Mouse (Mus musculus) midbrain, embryonic 15.5 days (tissue): ENCODE data around the gene Pou2f1. TPM values are rescaled to one million over a fixed set of nuclear protein-coding genes. Genes with fewer than 3 reads are reported as not detected.

Source experiments
- ATAC-seq: fragments of 200-750 bp; cut with Nextera tagmentation; replicated peaks from 2 replicates; pipeline ENCODE4 v1.8.0; 2017; ENCODE audit warnings: moderate TSS enrichment
- H3K27ac ChIP-seq: fragments of 300-500 bp; sonication (generic); 2 replicates; pipeline ENCODE4 v1.5.1; 2015; ENCODE audit warnings: mild to moderate bottlenecking, inconsistent platforms
- H3K27me3 ChIP-seq: fragments of 300-500 bp; sonication (generic); replicated peaks from 2 replicates; pipeline ENCODE4 v1.6.1; 2015; ENCODE audit warnings: inconsistent platforms
- H3K36me3 ChIP-seq: fragments of 300-500 bp; sonication (generic); replicated peaks from 2 replicates; pipeline ENCODE4 v1.6.1; 2015; ENCODE audit warnings: inconsistent platforms
- H3K4me1 ChIP-seq: fragments of 300-500 bp; sonication (generic); 2 replicates; pipeline ENCODE4 v1.6.1; 2015; ENCODE audit warnings: inconsistent platforms
- H3K4me2 ChIP-seq: fragments of 300-500 bp; sonication (generic); 2 replicates; pipeline ENCODE4 v1.6.1; 2015; ENCODE audit warnings: inconsistent platforms, mild to moderate bottlenecking, moderate library complexity
- H3K4me3 ChIP-seq: fragments of 300-500 bp; sonication (generic); 2 replicates; pipeline ENCODE4 v1.5.1; 2015; ENCODE audit warnings: mild to moderate bottlenecking, inconsistent platforms
- H3K9ac ChIP-seq: fragments of 300-500 bp; sonication (generic); 2 replicates; pipeline ENCODE4 v1.6.1; 2015; ENCODE audit warnings: mild to moderate bottlenecking, inconsistent platforms
- H3K9me3 ChIP-seq: fragments of 300-500 bp; sonication (generic); 2 replicates; pipeline ENCODE4 v1.6.1; 2016; ENCODE audit warnings: inconsistent platforms
- WGBS: fragments of 180-500 bp; shearing (Covaris S2); methylation state at CpG from one replicate; pipeline ENCODE4 v1.1.7; 2015; ENCODE audit warnings: mixed read lengths; 5-methylcytosine and 5-hydroxymethylcytosine counted together
- polyA plus RNA-seq: library from polyadenylated mRNA; unstranded; fragments of >200 nt; fragmentation: Nextera tagmentation; extraction: Ambion mirVana; gene quantifications from 2 replicates; pipeline ENCODE4 v1.2.1, GENCODE M21; 2015

Pou2f1 gene
- 25.6 and 30.1 TPM in 2 replicates for polyA plus RNA-seq

DNA sequence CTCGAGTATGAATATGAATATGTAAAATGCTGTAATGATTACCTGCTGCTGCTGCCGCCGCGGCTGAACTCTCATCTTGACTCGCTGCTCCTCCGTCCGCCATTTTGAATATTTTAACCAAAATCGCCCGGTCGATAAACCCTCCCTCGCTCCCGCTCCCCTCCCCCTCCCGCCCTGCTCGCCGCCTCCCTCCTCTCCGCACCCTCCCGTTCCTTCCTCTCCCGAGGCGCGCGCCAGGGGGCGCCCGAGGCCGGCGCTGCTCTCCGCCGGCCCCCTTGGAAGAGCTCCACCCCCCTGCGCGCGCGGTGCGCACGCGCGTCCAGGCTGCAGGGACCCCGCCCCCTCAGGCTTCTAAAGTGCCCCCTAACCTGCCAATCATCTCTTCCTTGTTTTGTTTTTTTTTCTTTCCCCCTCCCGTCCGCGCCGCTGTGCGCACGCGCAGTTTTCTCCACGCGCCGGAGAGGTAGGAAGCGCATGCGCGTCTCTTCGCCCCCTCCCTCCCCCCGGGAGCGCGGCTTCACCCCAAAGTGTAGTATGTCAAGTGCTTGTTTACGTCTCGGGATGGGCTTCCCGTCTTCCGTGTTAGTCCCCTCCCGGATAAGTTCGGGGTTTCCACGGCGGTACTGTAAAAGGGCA lies at the start of gene Pou2f1:
Pou2f1 (minus strand) TSS at position 159 of the 636 bp plus-strand sequence.
- ATAC-seq: peak; percentile 88

GRCm38 (mm10) chr1:166049046-166049827 lies 46.8 kb upstream of the Pou2f1 start:
- Histone ChIP-seq H3K9me3 (no peaks in the 10 kb centered on the region), H3K27me3 (peaks cover 15% of the 10 kb centered on the region), H3K4me3 (peak overlapping the region; percentile 42), H3K4me1 (peaks cover 47% of the 10 kb centered on the region), H3K36me3 (no peaks in the 10 kb centered on the region), H3K4me2 (peak overlapping the region; percentile 84), H3K9ac (peak overlapping the region; percentile 32; the same call in 1 of the 2 replicates), H3K27ac (peak overlapping the region; percentile 57; the same call in 1 of the 2 replicates)
- WGBS: 10% methylated on average over 11 of the region's 11 CpGs
- peak; percentile 41; the same call in 1 of the 2 replicates for ATAC-seq

More for the DNA sequence above, at the start of gene Pou2f1:
- peaks cover 29% of the 10 kb centered on the region for H3K4me1 ChIP-seq
- H3K27ac ChIP-seq: peak within 1 kb of the TSS; percentile 93
- under 1% methylated on average over 55 of the region's 61 CpGs for WGBS
- H3K9ac ChIP-seq: peak within 1 kb of the TSS; percentile 97
- H3K4me2 ChIP-seq: peak within 1 kb of the TSS; percentile 86
- no peaks in the 10 kb centered on the region for H3K9me3 ChIP-seq
- H3K4me3 ChIP-seq: peak within 1 kb of the TSS; percentile 99
- H3K27me3 ChIP-seq: no peaks in the 10 kb centered on the region
- H3K36me3 ChIP-seq: no peaks in the 10 kb centered on the region

GRCm38 (mm10) chr1:166048230-166048911 lies 45.9 kb upstream of the Pou2f1 start:
- peak overlapping the region; percentile 57 for H3K27ac ChIP-seq
- under 1% methylated on average over 23 of the region's 23 CpGs for WGBS
- H3K4me2 ChIP-seq: peak overlapping the region; percentile 84
- H3K4me3 ChIP-seq: peak overlapping the region; percentile 42
- H3K9me3 ChIP-seq: no peaks in the 10 kb centered on the region
- H3K36me3 ChIP-seq: no peaks in the 10 kb centered on the region
- peak; percentile 35 for ATAC-seq
- peak overlapping the region; percentile 32 for H3K9ac ChIP-seq
- peaks cover 44% of the 10 kb centered on the region for H3K4me1 ChIP-seq
- H3K27me3 ChIP-seq: peaks cover 15% of the 10 kb centered on the region

- Histone ChIP-seq H3K4me2 (peak overlapping the region; percentile 84), H3K9me3 (no peaks in the 10 kb centered on the region), H3K4me1 (peaks cover 37% of the 10 kb centered on the region), H3K4me3 (peak overlapping the region; percentile 42), H3K36me3 (no peaks in the 10 kb centered on the region), H3K9ac (peak overlapping the region; percentile 14; the same call in 1 of the 2 replicates), H3K27me3 (peaks cover 15% of the 10 kb centered on the region), H3K27ac (no peak overlapping the region)
- ATAC-seq: peak; percentile 25
- WGBS: 4% methylated on average over 25 of the region's 25 CpGs
Observed at GRCm38 (mm10) chr1:166047505-166048170, 45.2 kb upstream of the Pou2f1 start.

GRCm38 (mm10) chr1:166045894-166046197 lies 43.4 kb upstream of the Pou2f1 start:
- no peak overlapping the region for H3K9ac ChIP-seq

GRCm38 (mm10) chr1:166045060-166045893 lies 42.8 kb upstream of the Pou2f1 start:
- WGBS: 17% methylated on average over 14 of the region's 14 CpGs
- ATAC-seq: no peak
- H3K4me2 ChIP-seq: peak overlapping the region; percentile 14; the same call in 1 of the 2 replicates

More at GRCm38 (mm10) chr1:166045894-166046197, 43.4 kb upstream of the Pou2f1 start:
- no peaks in the 10 kb centered on the region for H3K36me3 ChIP-seq
- H3K4me3 ChIP-seq: no peak overlapping the region
- H3K27ac ChIP-seq: no peak overlapping the region
- H3K4me1 ChIP-seq: peaks cover 36% of the 10 kb centered on the region
- H3K4me2 ChIP-seq: no peak overlapping the region; the same call in 1 of the 2 replicates
- WGBS: 49% methylated on average over 4 of the region's 4 CpGs
- peaks cover 15% of the 10 kb centered on the region for H3K27me3 ChIP-seq
- no peaks in the 10 kb centered on the region for H3K9me3 ChIP-seq
- ATAC-seq: no peak

GRCm38 (mm10) chr1:166043451-166044149 lies 41.1 kb upstream of the Pou2f1 start:
- no peaks in the 10 kb centered on the region for H3K9me3 ChIP-seq
- peaks cover 26% of the 10 kb centered on the region for H3K4me1 ChIP-seq
- H3K4me3 ChIP-seq: no peak overlapping the region
- 0 out of 2 replicates have a peak, but pooled peaks have one; percentile 35 for ATAC-seq
- no peak overlapping the region for H3K4me2 ChIP-seq
- no peaks in the 10 kb centered on the region for H3K36me3 ChIP-seq
- H3K27me3 ChIP-seq: peaks cover 11% of the 10 kb centered on the region; the same call in 1 of the 2 replicates
- no peak overlapping the region for H3K27ac ChIP-seq
- 69% methylated on average over 21 of the region's 21 CpGs for WGBS
- H3K9ac ChIP-seq: no peak overlapping the region

More at GRCm38 (mm10) chr1:166045060-166045893, 42.8 kb upstream of the Pou2f1 start:
- Histone ChIP-seq H3K9ac (no peak overlapping the region), H3K36me3 (no peaks in the 10 kb centered on the region), H3K27ac (no peak overlapping the region), H3K27me3 (peaks cover 15% of the 10 kb centered on the region), H3K4me3 (no peak overlapping the region), H3K4me1 (peaks cover 36% of the 10 kb centered on the region), H3K9me3 (no peaks in the 10 kb centered on the region)

DNA sequence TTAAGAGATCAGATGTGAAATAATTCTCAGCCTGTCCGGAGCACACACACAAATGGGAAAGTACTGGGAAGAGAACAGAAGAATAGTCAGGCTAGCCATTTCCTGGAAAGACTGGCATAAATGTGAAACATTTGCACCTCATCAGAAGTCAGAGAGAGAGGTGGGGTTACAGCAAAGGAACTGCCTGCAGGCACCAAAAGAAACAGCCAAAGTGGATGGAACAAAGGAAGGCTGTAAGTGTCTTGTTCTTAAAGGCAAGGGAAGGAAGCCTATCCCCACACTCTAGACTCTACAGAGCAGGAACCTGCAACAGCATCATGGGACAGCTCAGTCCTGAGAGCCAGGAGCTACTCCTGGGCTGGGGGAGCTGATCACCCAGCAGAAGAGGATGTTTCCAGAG lies 39.0 kb upstream of the Pou2f1 start:
- Histone ChIP-seq H3K4me3 (no peak overlapping the region), H3K9me3 (no peaks in the 10 kb centered on the region), H3K27ac (0 out of 2 replicates have a peak overlapping the region, but pooled peaks have one; percentile 9), H3K36me3 (no peaks in the 10 kb centered on the region), H3K27me3 (peaks cover 3% of the 10 kb centered on the region; the same call in 1 of the 2 replicates), H3K4me1 (peaks cover 10% of the 10 kb centered on the region; the same call in 1 of the 2 replicates), H3K4me2 (no peak overlapping the region), H3K9ac (no peak overlapping the region)
- 41% methylated on average over 1 of the region's 1 CpGs for WGBS
- ATAC-seq: no peak

GRCm38 (mm10) chr1:166038731-166039332 lies 36.4 kb upstream of the Pou2f1 start:
- H3K4me2 ChIP-seq: no peak overlapping the region
- no peaks in the 10 kb centered on the region for H3K27me3 ChIP-seq
- H3K36me3 ChIP-seq: no peaks in the 10 kb centered on the region
- ATAC-seq: no peak
- 91% methylated on average over 2 of the region's 2 CpGs for WGBS
- no peaks in the 10 kb centered on the region for H3K4me1 ChIP-seq
- no peaks in the 10 kb centered on the region for H3K9me3 ChIP-seq
- H3K9ac ChIP-seq: no peak overlapping the region
- H3K27ac ChIP-seq: no peak overlapping the region
- no peak overlapping the region for H3K4me3 ChIP-seq

- no peaks in the 10 kb centered on the region for H3K4me1 ChIP-seq
- WGBS: 12% methylated on average over 5 of the region's 5 CpGs
- ATAC-seq: no peak
- H3K4me3 ChIP-seq: no peak overlapping the region
- H3K4me2 ChIP-seq: no peak overlapping the region
- no peaks in the 10 kb centered on the region for H3K27me3 ChIP-seq
- no peak overlapping the region for H3K27ac ChIP-seq
- no peaks in the 10 kb centered on the region for H3K36me3 ChIP-seq
- no peak overlapping the region for H3K9ac ChIP-seq
- H3K9me3 ChIP-seq: no peaks in the 10 kb centered on the region
Observed at GRCm38 (mm10) chr1:166035045-166035444, 32.6 kb upstream of the Pou2f1 start.
